Mouse (Mus musculus): Measurements from ENCODE around the gene AI182371. TPM values are rescaled to one million over a fixed set of nuclear protein-coding genes. Genes with fewer than 3 reads are reported as not detected.

AI182371 gene
- polyA plus RNA-seq, 1 experiment from 2014 or later: 0.20 TPM

GRCm38 (mm10) chr2:35131991-35132661 is 30.8 kb upstream of the AI182371 start:
- ATAC-seq: peak; percentile 99
- Histone ChIP-seq H3K9ac (ENCODE audit: low read depth, low read length) (peak overlapping the region; percentile 13), H3K27ac (ENCODE audit: low read depth, low read length) (peak overlapping the region; percentile 69), H3K4me1 (replicated peaks; ENCODE audit: control insufficient read depth, insufficient read depth, low read length) (no peaks in the 10 kb centered on the region; the same call in 1 of the 2 replicates), H3K4me3 (ENCODE audit: low read depth, low read length) (peak overlapping the region; percentile 47), H3K9me3 (ENCODE audit: control insufficient read depth) (no peaks in the 10 kb centered on the region), H3K36me3 (ENCODE audit: control insufficient read depth, insufficient read depth) (peaks cover 11% of the 10 kb centered on the region), H3K27me3 (replicated peaks; ENCODE audit: control insufficient read depth, insufficient read depth, low read length) (no peaks in the 10 kb centered on the region), H3K4me2 (replicated peaks; ENCODE audit: low read depth) (peak overlapping the region; percentile 71)
- under 1% methylated on average over 21 of the region's 21 CpGs for WGBS
- peak; percentile 36 for TF ChIP-seq CTCF (IDR thresholded peaks at IDR 0.05; ENCODE audit: low read depth)

- H3K4me2 ChIP-seq (replicated peaks; ENCODE audit: low read depth): peak overlapping the region; percentile 71
- H3K9ac ChIP-seq (ENCODE audit: low read depth, low read length): peak overlapping the region; percentile 13; the same call in 1 of the 2 replicates
- no peaks in the 10 kb centered on the region for H3K9me3 ChIP-seq (ENCODE audit: control insufficient read depth)
- H3K4me3 ChIP-seq (ENCODE audit: low read depth, low read length): peak overlapping the region; percentile 47; the same call in 1 of the 2 replicates
- no peaks in the 10 kb centered on the region for H3K27me3 ChIP-seq (replicated peaks; ENCODE audit: control insufficient read depth, insufficient read depth, low read length)
- H3K4me1 ChIP-seq (replicated peaks; ENCODE audit: control insufficient read depth, insufficient read depth, low read length): no peaks in the 10 kb centered on the region; the same call in 1 of the 2 replicates
- no peak for ATAC-seq
- no peak for TF ChIP-seq CTCF (IDR thresholded peaks at IDR 0.05; ENCODE audit: low read depth)
- H3K36me3 ChIP-seq (ENCODE audit: control insufficient read depth, insufficient read depth): peaks cover 9% of the 10 kb centered on the region; the same call in 1 of the 2 replicates
- no peak overlapping the region for H3K27ac ChIP-seq (ENCODE audit: low read depth, low read length)
Observed at GRCm38 (mm10) chr2:35131491-35131890, 30.1 kb upstream of the AI182371 start.

GRCm38 (mm10) chr2:35124716-35125115 is 23.4 kb upstream of the AI182371 start:
- Histone ChIP-seq H3K9me3 (ENCODE audit: control insufficient read depth) (no peaks in the 10 kb centered on the region), H3K27me3 (replicated peaks; ENCODE audit: control insufficient read depth, insufficient read depth, low read length) (no peaks in the 10 kb centered on the region), H3K9ac (ENCODE audit: low read depth, low read length) (no peak overlapping the region), H3K4me2 (replicated peaks; ENCODE audit: low read depth) (no peak overlapping the region), H3K4me1 (replicated peaks; ENCODE audit: control insufficient read depth, insufficient read depth, low read length) (no peaks in the 10 kb centered on the region), H3K27ac (ENCODE audit: low read depth, low read length) (no peak overlapping the region), H3K4me3 (ENCODE audit: low read depth, low read length) (no peak overlapping the region), H3K36me3 (ENCODE audit: control insufficient read depth, insufficient read depth) (peaks cover 14% of the 10 kb centered on the region)
- WGBS: 68% methylated on average over 7 of the region's 7 CpGs
- ATAC-seq: no peak
- peak; percentile 55 for TF ChIP-seq CTCF (IDR thresholded peaks at IDR 0.05; ENCODE audit: low read depth)

- H3K9ac ChIP-seq (ENCODE audit: low read depth, low read length): no peak overlapping the region
- no peaks in the 10 kb centered on the region for H3K4me1 ChIP-seq (replicated peaks; ENCODE audit: control insufficient read depth, insufficient read depth, low read length)
- 68% methylated on average over 2 of the region's 2 CpGs for WGBS
- peak overlapping the region; percentile 76 for H3K4me2 ChIP-seq (replicated peaks; ENCODE audit: low read depth)
- no peak overlapping the region for H3K4me3 ChIP-seq (ENCODE audit: low read depth, low read length)
- no peaks in the 10 kb centered on the region for H3K9me3 ChIP-seq (ENCODE audit: control insufficient read depth)
- H3K27me3 ChIP-seq (replicated peaks; ENCODE audit: control insufficient read depth, insufficient read depth, low read length): no peaks in the 10 kb centered on the region
- no peaks in the 10 kb centered on the region for H3K36me3 ChIP-seq (ENCODE audit: control insufficient read depth, insufficient read depth)
- TF ChIP-seq CTCF (IDR thresholded peaks at IDR 0.05; ENCODE audit: low read depth): no peak
- ATAC-seq: no peak
- H3K27ac ChIP-seq (ENCODE audit: low read depth, low read length): no peak overlapping the region
Observed at GRCm38 (mm10) chr2:35110521-35110920, 9.2 kb upstream of the AI182371 start.

- Histone ChIP-seq H3K27ac (ENCODE audit: low read depth, low read length) (0 out of 2 replicates have a peak overlapping the region, but pooled peaks have one; percentile 3), H3K9ac (ENCODE audit: low read depth, low read length) (peak overlapping the region; percentile 85), H3K4me1 (replicated peaks; ENCODE audit: control insufficient read depth, insufficient read depth, low read length) (no peaks in the 10 kb centered on the region), H3K36me3 (ENCODE audit: control insufficient read depth, insufficient read depth) (no peaks in the 10 kb centered on the region), H3K4me3 (ENCODE audit: low read depth, low read length) (peak overlapping the region; percentile 94), H3K4me2 (replicated peaks; ENCODE audit: low read depth) (peak overlapping the region; percentile 76), H3K9me3 (ENCODE audit: control insufficient read depth) (no peaks in the 10 kb centered on the region), H3K27me3 (replicated peaks; ENCODE audit: control insufficient read depth, insufficient read depth, low read length) (no peaks in the 10 kb centered on the region)
- TF ChIP-seq CTCF (IDR thresholded peaks at IDR 0.05; ENCODE audit: low read depth): no peak; the same call in 1 of the 2 replicates
- no peak for ATAC-seq
- WGBS: 1% methylated on average over 13 of the region's 13 CpGs
Observed at GRCm38 (mm10) chr2:35109924-35110304, 8.6 kb upstream of the AI182371 start.

GRCm38 (mm10) chr2:35109141-35109923 is 8.0 kb upstream of the AI182371 start, which contains the start of gene Cntrl:
Gene Cntrl (plus strand): TSS chr2:35109492.
- under 1% methylated on average over 62 of the region's 62 CpGs for WGBS
- peak; percentile 35 for TF ChIP-seq CTCF (IDR thresholded peaks at IDR 0.05; ENCODE audit: low read depth)
- H3K27ac ChIP-seq (ENCODE audit: low read depth, low read length): peak within 1 kb of the TSS; percentile 89
- no peaks in the 10 kb centered on the region for H3K9me3 ChIP-seq (ENCODE audit: control insufficient read depth)
- H3K27me3 ChIP-seq (replicated peaks; ENCODE audit: control insufficient read depth, insufficient read depth, low read length): no peaks in the 10 kb centered on the region
- H3K9ac ChIP-seq (ENCODE audit: low read depth, low read length): peak within 1 kb of the TSS; percentile 85
- no peaks in the 10 kb centered on the region for H3K36me3 ChIP-seq (ENCODE audit: control insufficient read depth, insufficient read depth)
- H3K4me3 ChIP-seq (ENCODE audit: low read depth, low read length): peak within 1 kb of the TSS; percentile 94
- peak; percentile 97 for ATAC-seq
- peak within 1 kb of the TSS; percentile 76 for H3K4me2 ChIP-seq (replicated peaks; ENCODE audit: low read depth)
- H3K4me1 ChIP-seq (replicated peaks; ENCODE audit: control insufficient read depth, insufficient read depth, low read length): no peaks in the 10 kb centered on the region
